Mouse (Mus musculus) ovary, postnatal 36 days (tissue): ENCODE measurements around the gene Neu3.

Experiments used
- DNase-seq: peaks from one replicate; pipeline ENCODE4 v3.0.0; 2022; ENCODE audit warnings: low spot score, mixed read lengths

Gene Neu3

GRCm38 (mm10) chr7:99828083-99828570 lies at the start of gene Neu3:
Gene Neu3, minus strand, starts transcription at chr7:99828417.
- DNase-seq = peak; percentile 95

- peak; percentile 74 for DNase-seq
These were observed 48.1 kb upstream of the Neu3 start for GRCm38 (mm10) chr7:99876345-99876744.

GRCm38 (mm10) chr7:99875891-99876290 lies 47.7 kb upstream of the Neu3 start:
- DNase-seq = no peak

GRCm38 (mm10) chr7:99873965-99874364 lies 45.7 kb upstream of the Neu3 start:
- no peak for DNase-seq

GRCm38 (mm10) chr7:99869296-99869695 lies 41.1 kb upstream of the Neu3 start:
- DNase-seq = no peak

- no peak for DNase-seq
These were observed 37.0 kb upstream of the Neu3 start for GRCm38 (mm10) chr7:99865219-99865618.

GRCm38 (mm10) chr7:99864241-99865028 lies 36.2 kb upstream of the Neu3 start:
- no peak for DNase-seq

GRCm38 (mm10) chr7:99863362-99863761 lies 35.1 kb upstream of the Neu3 start, which contains the start of gene Spcs2:
Gene Spcs2, minus strand, starts transcription at chr7:99863462.
- no peak for DNase-seq

GRCm38 (mm10) chr7:99858813-99859585 lies 30.8 kb upstream of the Neu3 start, which contains the start of gene Xrra1:
Gene Xrra1, plus strand, starts transcription at chr7:99859116.
- peak; percentile 93 for DNase-seq

GRCm38 (mm10) chr7:99858175-99858812 lies 30.1 kb upstream of the Neu3 start:
- DNase-seq = no peak

GRCm38 (mm10) chr7:99856266-99856861 lies 28.1 kb upstream of the Neu3 start:
- no peak for DNase-seq

- no peak for DNase-seq
These were observed 26.1 kb upstream of the Neu3 start for GRCm38 (mm10) chr7:99854311-99854710.

- no peak for DNase-seq
These were observed 25.1 kb upstream of the Neu3 start for GRCm38 (mm10) chr7:99853350-99853749.

- no peak for DNase-seq
These were observed 23.4 kb upstream of the Neu3 start for GRCm38 (mm10) chr7:99851618-99852017.

- DNase-seq = no peak
These were observed 22.9 kb upstream of the Neu3 start for GRCm38 (mm10) chr7:99851121-99851520.

- DNase-seq = no peak
These were observed 22.3 kb upstream of the Neu3 start for GRCm38 (mm10) chr7:99850534-99850933.

- DNase-seq = no peak
These were observed 17.5 kb upstream of the Neu3 start for GRCm38 (mm10) chr7:99845533-99846236.

GRCm38 (mm10) chr7:99838241-99838640 lies 10.0 kb upstream of the Neu3 start:
- DNase-seq = no peak

GRCm38 (mm10) chr7:99837358-99838071 lies 9.3 kb upstream of the Neu3 start:
- DNase-seq = no peak

GRCm38 (mm10) chr7:99836781-99837180 lies 8.6 kb upstream of the Neu3 start:
- no peak for DNase-seq
